In genomic region chr8:26780515-26780914, GRCm38 (mm10) we compare ENCODE assay signal across 8 mouse cellular contexts.
DNase-seq lines count a peak whose midpoint lies in the region; ATAC-seq and TF ChIP-seq lines count a peak whose summit lies in the region.

No protein-coding gene starts in this region.

- no peak for TF ChIP-seq CTCF in liver, postnatal 0 days (IDR thresholded peaks at IDR 0.05; ENCODE audit: low read depth)

- peaks cover 15% of the 10 kb centered on the region; the same call in 1 of the 2 replicates for H3K4me1 ChIP-seq in kidney, embryonic 14.5 days (ENCODE audit: control insufficient read depth, insufficient read depth, low read length)
- H3K4me1 ChIP-seq in heart, embryonic 16.5 days (ENCODE audit: control insufficient read depth, insufficient read depth, low read length) = peaks cover 8% of the 10 kb centered on the region
- H3K4me1 ChIP-seq in limb, embryonic 10.5 days = peaks cover 27% of the 10 kb centered on the region
- H3K4me1 ChIP-seq in stomach, embryonic 15.5 days = no peaks in the 10 kb centered on the region
- H3K4me1 ChIP-seq in liver, postnatal 0 days (ENCODE audit: insufficient read depth) = no peaks in the 10 kb centered on the region

- WGBS in kidney, embryonic 14.5 days = 13% methylated on average over 19 of the region's 19 CpGs
- 13% methylated on average over 19 of the region's 19 CpGs for WGBS in heart, embryonic 16.5 days
- 17% methylated on average over 19 of the region's 19 CpGs for WGBS in limb, embryonic 10.5 days
- 19% methylated on average over 19 of the region's 19 CpGs for WGBS in stomach, embryonic 15.5 days
- 22% methylated on average over 14 of the region's 19 CpGs for WGBS in liver, postnatal 0 days (ENCODE audit: insufficient replicate concordance)

- no peaks in the 10 kb centered on the region for H3K9me3 ChIP-seq in kidney, embryonic 14.5 days (ENCODE audit: control insufficient read depth, low read length)
- H3K9me3 ChIP-seq in heart, embryonic 16.5 days (replicated peaks; ENCODE audit: control insufficient read depth, low read length) = no peaks in the 10 kb centered on the region
- H3K9me3 ChIP-seq in limb, embryonic 10.5 days (replicated peaks) = no peaks in the 10 kb centered on the region
- no peaks in the 10 kb centered on the region for H3K9me3 ChIP-seq in stomach, embryonic 15.5 days
- no peaks in the 10 kb centered on the region for H3K9me3 ChIP-seq in liver, postnatal 0 days (ENCODE audit: low read length)

- no peaks in the 10 kb centered on the region for H3K36me3 ChIP-seq in kidney, embryonic 14.5 days (ENCODE audit: control insufficient read depth, insufficient read depth, low read length)
- H3K36me3 ChIP-seq in heart, embryonic 16.5 days (ENCODE audit: control insufficient read depth, insufficient read depth) = no peaks in the 10 kb centered on the region
- H3K36me3 ChIP-seq in limb, embryonic 10.5 days = no peaks in the 10 kb centered on the region
- H3K36me3 ChIP-seq in stomach, embryonic 15.5 days = no peaks in the 10 kb centered on the region
- H3K36me3 ChIP-seq in liver, postnatal 0 days (replicated peaks; ENCODE audit: insufficient read depth, low read length) = no peaks in the 10 kb centered on the region

- no peak for DNase-seq in kidney, postnatal 36 days
- peak; percentile 54 for DNase-seq in cerebellum, adult 9-11 months
- DNase-seq in limb, embryonic 10.5 days (ENCODE audit: low spot score) = peak; percentile 49
- no peak for DNase-seq in spleen, postnatal 10 days (ENCODE audit: low spot score in 2 of 2)
- no peak for DNase-seq in liver, postnatal 0 days

- H3K27me3 ChIP-seq in kidney, embryonic 14.5 days (ENCODE audit: control insufficient read depth, insufficient read depth, low read length) = peaks cover 19% of the 10 kb centered on the region; the same call in 1 of the 2 replicates
- peaks cover 38% of the 10 kb centered on the region for H3K27me3 ChIP-seq in heart, embryonic 16.5 days (ENCODE audit: control insufficient read depth, insufficient read depth, low read length)
- peaks cover 92% of the 10 kb centered on the region for H3K27me3 ChIP-seq in limb, embryonic 10.5 days (ENCODE audit: low read depth, poor library complexity, severe bottlenecking)
- peaks cover 12% of the 10 kb centered on the region for H3K27me3 ChIP-seq in stomach, embryonic 15.5 days (replicated peaks)
- 0 out of 2 replicates have a peak, but pooled peaks cover 7% of the 10 kb centered on the region for H3K27me3 ChIP-seq in liver, postnatal 0 days (ENCODE audit: insufficient read depth, low read length)

- peak overlapping the region; percentile 32; the same call in 1 of the 2 replicates for H3K4me2 ChIP-seq in kidney, embryonic 14.5 days (replicated peaks; ENCODE audit: low read depth, low read length)
- peak overlapping the region; percentile 67 for H3K4me2 ChIP-seq in heart, embryonic 16.5 days (ENCODE audit: low read depth, low read length)
- H3K4me2 ChIP-seq in stomach, embryonic 15.5 days = peak overlapping the region; percentile 21; the same call in 1 of the 2 replicates
- no peak overlapping the region for H3K4me2 ChIP-seq in liver, postnatal 0 days (ENCODE audit: low read depth, low read length)

- no peak overlapping the region for H3K27ac ChIP-seq in kidney, embryonic 14.5 days (ENCODE audit: low read depth, low read length)
- no peak overlapping the region for H3K27ac ChIP-seq in heart, embryonic 16.5 days (ENCODE audit: low read length)
- no peak overlapping the region for H3K27ac ChIP-seq in limb, embryonic 10.5 days
- H3K27ac ChIP-seq in stomach, embryonic 15.5 days = no peak overlapping the region
- no peak overlapping the region for H3K27ac ChIP-seq in liver, postnatal 0 days (ENCODE audit: low read depth)

- ATAC-seq in kidney, embryonic 14.5 days (ENCODE audit: low FRiP score, low TSS enrichment) = no peak
- ATAC-seq in heart, embryonic 16.5 days (replicated peaks; ENCODE audit: extremely low read depth, insufficient read depth, low FRiP score) = no peak; the same call in 1 of the 2 replicates
- no peak for ATAC-seq in stomach, embryonic 15.5 days (ENCODE audit: insufficient read depth, low FRiP score, low read depth)
- ATAC-seq in liver, postnatal 0 days = no peak

- 0 out of 2 replicates have a peak overlapping the region, but pooled peaks have one; percentile 12 for H3K9ac ChIP-seq in kidney, embryonic 14.5 days (ENCODE audit: low read depth, low read length)
- H3K9ac ChIP-seq in heart, embryonic 16.5 days (ENCODE audit: low read length) = peak overlapping the region; percentile 58
- H3K9ac ChIP-seq in stomach, embryonic 15.5 days = no peak overlapping the region
- H3K9ac ChIP-seq in liver, postnatal 0 days (replicated peaks) = no peak overlapping the region

- TF ChIP-seq EP300 in liver, postnatal 0 days (IDR thresholded peaks at IDR 0.05; ENCODE audit: low read depth) = no peak

- peak overlapping the region; percentile 14; the same call in 1 of the 2 replicates for H3K4me3 ChIP-seq in kidney, embryonic 14.5 days (ENCODE audit: low read length)
- peak overlapping the region; percentile 38 for H3K4me3 ChIP-seq in heart, embryonic 16.5 days (ENCODE audit: low read length)
- peak overlapping the region; percentile 34 for H3K4me3 ChIP-seq in limb, embryonic 10.5 days
- no peak overlapping the region for H3K4me3 ChIP-seq in stomach, embryonic 15.5 days (replicated peaks)
- no peak overlapping the region for H3K4me3 ChIP-seq in liver, postnatal 0 days (ENCODE audit: low read depth, low read length)

Comparison
In these comparisons a context has a peak if more than half of its experiments do, and no peak if none do; other contexts are left out.
1. H3K4me3 ChIP-seq: peak in kidney, embryonic 14.5 days (single experiment), heart, embryonic 16.5 days (single experiment) and limb, embryonic 10.5 days (single experiment); none in stomach, embryonic 15.5 days (single experiment) and liver, postnatal 0 days (single experiment).
2. H3K9ac ChIP-seq: peak in kidney, embryonic 14.5 days (single experiment) and heart, embryonic 16.5 days (single experiment); none in stomach, embryonic 15.5 days (single experiment) and liver, postnatal 0 days (single experiment).
3. DNase-seq: peak in cerebellum, adult 9-11 months (single experiment) and limb, embryonic 10.5 days (single experiment); none in kidney, postnatal 36 days (0 of 2), spleen, postnatal 10 days (0 of 2) and liver, postnatal 0 days (single experiment).